Mouse (Mus musculus): Measurements from ENCODE around the gene Car7.

DNA sequence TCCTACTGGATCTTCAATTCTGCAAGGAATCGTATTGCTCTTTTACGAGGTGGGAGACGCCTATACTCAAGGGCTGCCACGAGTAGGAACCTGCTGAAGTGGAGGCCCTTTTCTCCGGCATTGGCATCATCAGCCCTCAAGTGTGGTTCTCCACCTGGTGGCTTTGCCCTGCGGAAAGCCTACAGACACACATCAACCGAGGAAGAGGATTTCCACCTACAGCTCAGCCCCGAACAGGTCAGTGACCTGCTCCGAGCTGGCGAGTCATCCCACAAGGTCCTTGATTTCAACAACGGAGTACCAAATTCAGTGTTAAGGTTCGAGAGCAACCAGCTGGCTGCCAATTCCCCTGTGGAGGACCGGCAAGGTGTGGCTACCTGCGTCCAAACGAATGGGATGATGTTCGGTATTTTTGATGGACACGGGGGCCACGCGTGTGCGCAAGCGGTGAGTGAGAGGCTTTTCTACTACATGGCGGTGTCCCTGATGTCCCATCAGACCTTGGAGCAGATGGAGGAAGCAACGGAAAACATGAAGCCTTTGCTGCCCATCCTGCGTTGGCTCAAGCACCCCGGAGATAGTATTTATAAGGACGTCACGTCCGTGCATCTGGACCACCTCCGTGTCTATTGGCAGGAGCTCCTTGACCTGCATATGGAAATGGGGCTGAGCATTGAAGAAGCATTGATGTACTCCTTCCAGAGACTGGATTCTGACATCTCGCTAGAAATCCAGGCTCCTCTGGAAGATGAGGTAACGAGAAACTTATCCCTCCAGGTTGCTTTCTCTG, 59.2 kb downstream of the Car7 start:
- no peak for TF ChIP-seq POLR2A (IDR thresholded peaks at IDR 0.05; ENCODE audit: borderline replicate concordance, control insufficient read depth, low read depth, low read length)
- no peak for TF ChIP-seq CTCF (IDR thresholded peaks at IDR 0.05; ENCODE audit: control insufficient read depth, insufficient read depth, low read length)
